Mouse (Mus musculus) CH12.LX (cell line): ENCODE measurements around the gene Clcnka. TPM values are rescaled to one million over a fixed set of nuclear protein-coding genes. Genes with fewer than 3 reads are reported as not detected.

Source experiments
- DNase-seq: peaks from one replicate; pipeline ENCODE4 v3.0.0-alpha.2; 2013; ENCODE audit errors: extremely low read depth
- H3K27ac ChIP-seq: 2 replicates; pipeline ENCODE4 v1.5.1; 2012; ENCODE audit warnings: low read depth, mild to moderate bottlenecking, control low read depth, moderate library complexity; ENCODE audit not compliant: insufficient read depth
- H3K27me3 ChIP-seq: replicated peaks from 2 replicates; pipeline ENCODE3; 2012; ENCODE audit warnings: inconsistent platforms
- H3K36me3 ChIP-seq, 2 experiments: replicated peaks in 1 of 2; 2 replicates each; pipeline versions ENCODE3 to v1.6.1; 2012; ENCODE audit warnings: inconsistent platforms in 1 of 2, low read length in 1 of 2, mild to moderate bottlenecking in 1 of 2, mixed read lengths in 1 of 2, moderate library complexity in 1 of 2; ENCODE audit not compliant: control insufficient read depth in 1 of 2, insufficient read depth in 1 of 2
- H3K4me1 ChIP-seq, 2 experiments: 2 replicates each; pipeline ENCODE4 v1.6.1; 2012; ENCODE audit warnings: inconsistent platforms in 1 of 2, moderate library complexity in 1 of 2; ENCODE audit not compliant: insufficient read depth in 2 of 2, control insufficient read depth in 1 of 2
- H3K4me2 ChIP-seq: 2 replicates; pipeline ENCODE4 v1.6.1; 2012; ENCODE audit warnings: low read depth, mild to moderate bottlenecking, control low read depth; ENCODE audit not compliant: poor library complexity, insufficient read depth, severe bottlenecking
- H3K4me3 ChIP-seq, 3 experiments: fragments of 150-350 bp in 1 of 3; sonication (generic) in 1 of 3; replicated peaks in 1 of 3; 2 replicates each; pipeline versions ENCODE3 to v1.5.1; 2011 to 2012; ENCODE audit warnings: low read depth in 2 of 3, low read length in 2 of 3, mild to moderate bottlenecking in 2 of 3, moderate library complexity in 2 of 3, control low read depth in 1 of 3, improper control_type of control experiment in 1 of 3, inconsistent platforms in 1 of 3, mixed read lengths in 1 of 3; ENCODE audit not compliant: poor library complexity in 1 of 3
- H3K79me2 ChIP-seq: replicated peaks from 2 replicates; pipeline ENCODE4 v1.6.1; 2012; ENCODE audit warnings: mild to moderate bottlenecking, moderate library complexity; ENCODE audit not compliant: control insufficient read depth, poor library complexity, insufficient read depth, severe bottlenecking; ENCODE audit errors: extremely low read depth
- H3K9ac ChIP-seq: 2 replicates; pipeline ENCODE4 v1.6.1; 2012; ENCODE audit warnings: low read depth, mild to moderate bottlenecking, control low read depth, moderate library complexity; ENCODE audit not compliant: insufficient read depth
- H3K9me3 ChIP-seq: replicated peaks from 2 replicates; pipeline ENCODE3; 2012; ENCODE audit warnings: low read length, inconsistent platforms, mixed read lengths
- BHLHE40 ChIP-seq: IDR thresholded peaks from 2 replicates; pipeline ENCODE4 v1.6.1; 2011; ENCODE audit warnings: mild to moderate bottlenecking, low read depth, low read length, improper control_type of control experiment
- CHD1 ChIP-seq: IDR thresholded peaks from 2 replicates; pipeline ENCODE4 v1.6.1; 2012; ENCODE audit warnings: low read depth, low read length, improper control_type of control experiment, inconsistent platforms
- CHD2 ChIP-seq: IDR thresholded peaks from 2 replicates; pipeline ENCODE4 v1.6.1; 2011; ENCODE audit warnings: low read length, improper control_type of control experiment
- CTCF ChIP-seq, 2 experiments: IDR thresholded peaks in 1 of 2; conservative IDR thresholded peaks in 1 of 2; 2 replicates each; pipeline ENCODE4 v1.5.1; 2011 to 2012; ENCODE audit warnings: low read depth in 2 of 2, low read length in 2 of 2, improper control_type of control experiment in 1 of 2, inconsistent platforms in 1 of 2, mild to moderate bottlenecking in 1 of 2, moderate library complexity in 1 of 2
- E2F4 ChIP-seq: IDR thresholded peaks from 2 replicates; pipeline ENCODE4 v1.6.1; 2011; ENCODE audit warnings: low read depth, low read length, improper control_type of control experiment; ENCODE audit not compliant: insufficient replicate concordance
- ELF1 ChIP-seq: IDR thresholded peaks from 2 replicates; pipeline ENCODE4 v1.6.1; 2014; ENCODE audit warnings: low read depth, mild to moderate bottlenecking, inconsistent platforms, low read length, improper control_type of control experiment
- EP300 ChIP-seq: IDR thresholded peaks from 2 replicates; pipeline ENCODE4 v1.6.1; 2011; ENCODE audit warnings: low read length, improper control_type of control experiment
- ETS1 ChIP-seq: conservative IDR thresholded peaks from 2 replicates; pipeline ENCODE4 v1.6.1; 2012; ENCODE audit warnings: low read depth, mild to moderate bottlenecking, inconsistent platforms, low read length, improper control_type of control experiment, moderate library complexity
- HCFC1 ChIP-seq: IDR thresholded peaks from 2 replicates; pipeline ENCODE4 v1.6.1; 2012; ENCODE audit warnings: low read depth, mild to moderate bottlenecking, inconsistent platforms, low read length, improper control_type of control experiment
- IRF4 ChIP-seq: IDR thresholded peaks from 2 replicates; pipeline ENCODE4 v1.6.1; 2014; ENCODE audit warnings: low read depth, mild to moderate bottlenecking, inconsistent platforms, low read length, improper control_type of control experiment
- KAT2A ChIP-seq: IDR thresholded peaks from 2 replicates; pipeline ENCODE4 v1.6.1; 2012; ENCODE audit warnings: low read length, improper control_type of control experiment, inconsistent platforms; ENCODE audit not compliant: insufficient replicate concordance
- MAFK ChIP-seq: IDR thresholded peaks from 2 replicates; pipeline ENCODE4 v1.6.1; 2011; ENCODE audit warnings: low read length, improper control_type of control experiment; ENCODE audit not compliant: insufficient replicate concordance
- MAX ChIP-seq: IDR thresholded peaks from 2 replicates; pipeline ENCODE4 v1.6.1; 2011; ENCODE audit warnings: low read length, improper control_type of control experiment
- MAZ ChIP-seq: IDR thresholded peaks from 2 replicates; pipeline ENCODE4 v1.6.1; 2012; ENCODE audit warnings: low read depth, mild to moderate bottlenecking, inconsistent platforms, low read length, improper control_type of control experiment, moderate library complexity
- MEF2A ChIP-seq: IDR thresholded peaks from 2 replicates; pipeline ENCODE4 v1.6.1; 2014; ENCODE audit warnings: low read depth, mild to moderate bottlenecking, inconsistent platforms, low read length, improper control_type of control experiment, borderline replicate concordance
- MXI1 ChIP-seq: IDR thresholded peaks from 2 replicates; pipeline ENCODE4 v1.6.1; 2011; ENCODE audit warnings: mild to moderate bottlenecking, low read depth, low read length, improper control_type of control experiment
- MYC ChIP-seq: IDR thresholded peaks from 2 replicates; pipeline ENCODE4 v1.6.1; 2011; ENCODE audit warnings: low read depth, mild to moderate bottlenecking, improper control_type of control experiment, low read length
- NELFE ChIP-seq: IDR thresholded peaks from 2 replicates; pipeline ENCODE4 v1.6.1; 2011; ENCODE audit warnings: low read depth, low read length, improper control_type of control experiment
- NRF1 ChIP-seq: IDR thresholded peaks from 2 replicates; pipeline ENCODE4 v1.6.1; 2014; ENCODE audit warnings: low read depth, mild to moderate bottlenecking, inconsistent platforms, low read length, improper control_type of control experiment, moderate library complexity
- PAX5 ChIP-seq: IDR thresholded peaks from 2 replicates; pipeline ENCODE4 v1.6.1; 2012; ENCODE audit warnings: low read length, inconsistent platforms, mixed read lengths
- POLR2AphosphoS2 ChIP-seq: IDR thresholded peaks from 2 replicates; pipeline ENCODE4 v1.6.1; 2011; ENCODE audit warnings: low read depth, low read length, improper control_type of control experiment
- RAD21 ChIP-seq: IDR thresholded peaks from 2 replicates; pipeline ENCODE4 v1.6.1; 2011; ENCODE audit warnings: low read depth, mild to moderate bottlenecking, low read length, improper control_type of control experiment, moderate library complexity
- RCOR1 ChIP-seq: conservative IDR thresholded peaks from 2 replicates; pipeline ENCODE4 v1.6.1; 2012; ENCODE audit warnings: low read depth, mild to moderate bottlenecking, inconsistent platforms, low read length, improper control_type of control experiment
- SMC3 ChIP-seq: IDR thresholded peaks from 2 replicates; pipeline ENCODE4 v1.6.1; 2011; ENCODE audit warnings: low read depth, low read length, improper control_type of control experiment
- TBP ChIP-seq: conservative IDR thresholded peaks from 2 replicates; pipeline ENCODE4 v1.6.1; 2011; ENCODE audit warnings: low read depth, low read length, improper control_type of control experiment
- TCF12 ChIP-seq: IDR thresholded peaks from 2 replicates; pipeline ENCODE4 v1.6.1; 2014; ENCODE audit warnings: low read depth, mild to moderate bottlenecking, inconsistent platforms, low read length, improper control_type of control experiment
- UBTF ChIP-seq: IDR thresholded peaks from 2 replicates; pipeline ENCODE4 v1.6.1; 2012; ENCODE audit warnings: low read depth, mild to moderate bottlenecking, inconsistent platforms, low read length, improper control_type of control experiment, moderate library complexity
- ZC3H11A ChIP-seq: IDR thresholded peaks from 2 replicates; pipeline ENCODE4 v1.6.1; 2012; ENCODE audit warnings: low read depth, mild to moderate bottlenecking, inconsistent platforms, low read length, improper control_type of control experiment
- ZKSCAN1 ChIP-seq: IDR thresholded peaks from 2 replicates; pipeline ENCODE4 v1.6.1; 2012; ENCODE audit warnings: low read depth, inconsistent platforms, low read length, improper control_type of control experiment, borderline replicate concordance
- ZNF384 ChIP-seq: IDR thresholded peaks from 2 replicates; pipeline ENCODE4 v1.6.1; 2012; ENCODE audit warnings: low read depth, low read length, improper control_type of control experiment, inconsistent platforms
- dilution Hi-C: fragments of 300-500 bp; cut with MboI; formaldehyde crosslinking; loops from 2 replicates; pipeline ENCODE4 v1.14.3; 2020; ENCODE audit warnings: low sequenced_read_pairs; ENCODE audit not compliant: extremely low pct_unique_long_range_greater_than_20kb, extremely low pct_ligation_motif_present
- in situ Hi-C: fragments of 300-500 bp; cut with MboI; formaldehyde crosslinking; loops from 3 replicates; pipeline ENCODE4 v1.14.3; 2019; ENCODE audit warnings: low sequenced_read_pairs, low pct_ligation_motif_present, low pct_unique_long_range_greater_than_20kb, mixed read lengths
- polyA plus RNA-seq: library from polyadenylated mRNA; unstranded; fragments of >175 nt; gene quantifications from 2 replicates; pipeline ENCODE4 v1.2.1, GENCODE M21; 2012; ENCODE audit warnings: low read depth; ENCODE audit not compliant: insufficient read length
- total RNA-seq, 2 experiments: library from RNA; depleted of rRNA; stranded (reverse); fragments of 300-350 nt in 1 of 2; fragments of >200 nt in 1 of 2; gene quantifications; 2 replicates each; pipeline ENCODE4 v1.2.3; 2012 to 2014

Gene Clcnka
- total and polyA plus RNA-seq, 3 experiments: not detected

DNA sequence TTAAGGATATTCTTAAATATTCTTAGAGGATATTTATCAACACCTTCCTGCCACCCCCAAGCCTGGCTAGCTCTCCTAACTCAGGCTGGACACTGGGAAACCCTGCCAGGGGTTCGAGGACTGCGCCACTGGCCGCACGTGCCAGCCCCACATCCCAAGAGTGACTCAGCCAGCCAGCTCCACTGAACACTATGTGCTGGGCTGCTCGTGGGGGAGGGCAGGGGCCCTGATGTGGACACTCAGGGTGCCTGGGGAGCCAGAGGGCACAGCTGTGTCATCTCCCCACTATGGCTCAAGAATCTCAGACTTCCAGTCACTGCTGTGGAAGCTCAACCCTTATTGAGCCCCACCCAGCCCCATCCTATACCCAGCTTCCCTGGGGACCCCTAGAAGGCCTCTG, 24.8 kb upstream of the Clcnka start:
- in situ Hi-C loops: loop anchor here (25.0 kb wide), 2 partner anchors 539 to 664 kb away; partner anchors contain the start of gene Tmem51
- Histone ChIP-seq H3K4me2 (no peak overlapping the region), H3K27me3 (peaks cover 1% of the 10 kb centered on the region), H3K9me3 (no peaks in the 10 kb centered on the region), H3K36me3 (no peaks in the 10 kb centered on the region), H3K4me3 (no peak overlapping the region), H3K27ac (no peak overlapping the region), H3K4me1 (peaks cover 12 to 59% of the 10 kb centered on the region in 2 experiments), H3K79me2 (no peaks in the 10 kb centered on the region), H3K9ac (no peak overlapping the region)
- TF ChIP-seq NELFE (no peak), NRF1 (no peak), E2F4 (no peak), ZC3H11A (no peak), MAFK (no peak), KAT2A (no peak), MYC (no peak), MEF2A (no peak), MAX (no peak), MXI1 (no peak), TBP (no peak), EP300 (no peak), SMC3 (no peak), CHD1 (no peak), PAX5 (no peak), TCF12 (no peak), BHLHE40 (no peak), ELF1 (no peak)
- no peak for DNase-seq
- dilution Hi-C loops: no loop called here

DNA sequence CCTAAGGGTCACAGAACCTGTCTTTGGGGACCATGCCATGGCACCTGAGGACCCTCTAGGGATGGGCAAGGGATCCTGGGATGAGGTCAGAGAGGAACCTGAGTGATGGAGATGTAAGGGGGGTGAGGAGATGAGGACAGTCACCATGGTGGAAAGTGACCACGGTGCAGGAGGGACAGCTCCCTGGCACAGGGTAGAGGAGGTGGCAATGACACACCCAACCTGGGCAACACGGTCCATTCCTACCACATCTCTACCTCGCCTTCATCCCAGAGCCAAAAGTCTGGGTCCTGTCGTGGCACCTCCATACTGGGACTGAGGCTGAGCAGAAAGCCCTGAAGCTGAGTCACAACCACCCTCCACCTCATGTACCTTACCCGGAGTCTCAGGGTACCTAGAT, 24.3 kb upstream of the Clcnka start:
- no peaks in the 10 kb centered on the region for H3K9me3 ChIP-seq
- in situ Hi-C loops: loop anchor here (25.0 kb wide), 2 partner anchors 539 to 664 kb away; partner anchors contain the start of gene Tmem51

More for the DNA sequence above, 24.3 kb upstream of the Clcnka start:
- DNase-seq: no peak
- Histone ChIP-seq H3K4me2 (no peak overlapping the region), H3K4me1 (peaks cover 12 to 59% of the 10 kb centered on the region in 2 experiments), H3K4me3 (no peak overlapping the region), H3K27me3 (peaks cover 1% of the 10 kb centered on the region), H3K9ac (no peak overlapping the region), H3K27ac (no peak overlapping the region), H3K79me2 (no peaks in the 10 kb centered on the region), H3K36me3 (no peaks in the 10 kb centered on the region)
- no peak for TF ChIP-seq UBTF
- no peak for TF ChIP-seq RCOR1
- no peak for TF ChIP-seq IRF4
- TF ChIP-seq HCFC1: no peak
- TF ChIP-seq ZNF384: no peak
- no peak for TF ChIP-seq MYC
- no peak for TF ChIP-seq CHD2
- no peak for TF ChIP-seq MAX
- TF ChIP-seq MAZ: no peak
- TF ChIP-seq SMC3: no peak
- no peak for TF ChIP-seq PAX5
- no peak for TF ChIP-seq NELFE
- no peak for TF ChIP-seq CTCF (conservative IDR thresholded peaks at IDR 0.05 in 1 of 2, IDR thresholded peaks at IDR 0.05 in 1 of 2; ENCODE audit: low read depth in 2 of 2, low read length in 2 of 2)
- no peak for TF ChIP-seq POLR2AphosphoS2
- TF ChIP-seq CHD1: no peak
- no peak for TF ChIP-seq RAD21
- no peak for TF ChIP-seq ZKSCAN1
- no peak for TF ChIP-seq ETS1
- no peak for TF ChIP-seq ZC3H11A
- dilution Hi-C loops: no loop called here
